Mouse (Mus musculus) neural tube, embryonic 11.5 days (tissue): Measurements from ENCODE around the gene Serpinh1. TPM values are rescaled to one million over a fixed set of nuclear protein-coding genes. Genes with fewer than 3 reads are reported as not detected.

Experiments
- ATAC-seq: fragments of 200-750 bp; cut with Nextera tagmentation; 2 replicates; pipeline ENCODE4 v1.8.0; 2017; ENCODE audit warnings: moderate number of reproducible peaks, mild to moderate bottlenecking, moderate TSS enrichment, moderate library complexity; ENCODE audit not compliant: insufficient read depth, low FRiP score, low TSS enrichment
- DNase-seq: peaks from one replicate; pipeline ENCODE4 v3.0.0-alpha.2; 2015; ENCODE audit warnings: low spot score
- H3K27ac ChIP-seq: fragments of 300-500 bp; sonication (generic); 2 replicates; pipeline ENCODE4 v1.5.1; 2014; ENCODE audit warnings: low read depth, mild to moderate bottlenecking, low read length
- H3K27me3 ChIP-seq: fragments of 300-500 bp; sonication (generic); 2 replicates; pipeline ENCODE4 v1.6.1; 2014; ENCODE audit warnings: mild to moderate bottlenecking, low read length, mixed read lengths; ENCODE audit not compliant: control insufficient read depth, insufficient read depth
- H3K36me3 ChIP-seq: fragments of 300-500 bp; sonication (generic); 2 replicates; pipeline ENCODE4 v1.6.1; 2014; ENCODE audit warnings: mild to moderate bottlenecking, low read length, moderate library complexity, mixed read lengths; ENCODE audit not compliant: control insufficient read depth, insufficient read depth
- H3K4me1 ChIP-seq: fragments of 300-500 bp; sonication (generic); 2 replicates; pipeline ENCODE4 v1.6.1; 2014; ENCODE audit warnings: low read length, mixed read lengths; ENCODE audit not compliant: control insufficient read depth, insufficient read depth
- H3K4me2 ChIP-seq: fragments of 300-500 bp; sonication (generic); 2 replicates; pipeline ENCODE4 v1.6.1; 2014; ENCODE audit warnings: low read depth, mild to moderate bottlenecking, moderate library complexity
- H3K4me3 ChIP-seq: fragments of 300-500 bp; sonication (generic); 2 replicates; pipeline ENCODE4 v1.5.1; 2014; ENCODE audit warnings: low read depth, low read length
- H3K9ac ChIP-seq: fragments of 300-500 bp; sonication (generic); 2 replicates; pipeline ENCODE4 v1.6.1; 2014; ENCODE audit warnings: mild to moderate bottlenecking, low read length
- H3K9me3 ChIP-seq: fragments of 300-500 bp; sonication (generic); 2 replicates; pipeline ENCODE4 v1.6.1; 2016; ENCODE audit warnings: low read length; ENCODE audit not compliant: control insufficient read depth
- WGBS: fragments of 180-500 bp; shearing (Covaris S2); extraction: QIAGEN DNeasy Blood & Tissue Kit; methylation state at CpG from one replicate; pipeline ENCODE4 v1.1.7; 2014; 5-methylcytosine and 5-hydroxymethylcytosine counted together
- polyA plus RNA-seq: library from polyadenylated mRNA; unstranded; fragments of >200 nt; fragmentation: Nextera tagmentation; extraction: Ambion mirVana; gene quantifications from 2 replicates; pipeline ENCODE4 v1.2.1, GENCODE M21; 2014

Serpinh1 gene
- polyA plus RNA-seq, 1 experiment from 2014 or later: 339 TPM

- Histone ChIP-seq H3K4me3 (peak overlapping the region; percentile 44), H3K9me3 (no peaks in the 10 kb centered on the region), H3K4me2 (peak overlapping the region; percentile 71), H3K27me3 (no peaks in the 10 kb centered on the region), H3K36me3 (peaks cover 22% of the 10 kb centered on the region), H3K27ac (no peak overlapping the region), H3K9ac (peak overlapping the region; percentile 81; the same call in 1 of the 2 replicates), H3K4me1 (peaks cover 33% of the 10 kb centered on the region)
- no peak for DNase-seq
- ATAC-seq: no peak
- WGBS: 77% methylated on average over 9 of the region's 9 CpGs
Measured at GRCm38 (mm10) chr7:99349782-99350720, 3.0 kb downstream of the Serpinh1 start.

GRCm38 (mm10) chr7:99348883-99349282 lies 4.2 kb downstream of the Serpinh1 start:
- H3K4me1 ChIP-seq: peaks cover 30% of the 10 kb centered on the region
- ATAC-seq (no peak), DNase-seq (no peak)
- no peaks in the 10 kb centered on the region for H3K9me3 ChIP-seq
- no peak overlapping the region for H3K4me2 ChIP-seq
- no peak overlapping the region for H3K4me3 ChIP-seq
- no peak overlapping the region for H3K27ac ChIP-seq
- WGBS: 96% methylated on average over 26 of the region's 26 CpGs
- H3K27me3 ChIP-seq: no peaks in the 10 kb centered on the region
- H3K36me3 ChIP-seq: peaks cover 22% of the 10 kb centered on the region
- H3K9ac ChIP-seq: no peak overlapping the region

GRCm38 (mm10) chr7:99347268-99347667 lies 5.8 kb downstream of the Serpinh1 start:
- peaks cover 22% of the 10 kb centered on the region for H3K36me3 ChIP-seq

GRCm38 (mm10) chr7:99343577-99343976 lies 9.5 kb downstream of the Serpinh1 start:
- H3K9ac ChIP-seq: no peak overlapping the region
- no peak overlapping the region for H3K27ac ChIP-seq
- peaks cover 20% of the 10 kb centered on the region for H3K36me3 ChIP-seq
- H3K9me3 ChIP-seq: no peaks in the 10 kb centered on the region
- ATAC-seq (no peak), DNase-seq (no peak)
- no peaks in the 10 kb centered on the region for H3K27me3 ChIP-seq
- WGBS: 85% methylated on average over 4 of the region's 4 CpGs
- no peaks in the 10 kb centered on the region for H3K4me1 ChIP-seq
- H3K4me3 ChIP-seq: no peak overlapping the region
- H3K4me2 ChIP-seq: no peak overlapping the region

More at GRCm38 (mm10) chr7:99347268-99347667, 5.8 kb downstream of the Serpinh1 start:
- no peak overlapping the region for H3K27ac ChIP-seq
- 95% methylated on average over 10 of the region's 10 CpGs for WGBS
- no peaks in the 10 kb centered on the region for H3K9me3 ChIP-seq
- ATAC-seq (no peak), DNase-seq (no peak)
- H3K4me2 ChIP-seq: no peak overlapping the region
- no peak overlapping the region for H3K9ac ChIP-seq
- H3K27me3 ChIP-seq: no peaks in the 10 kb centered on the region
- H3K4me3 ChIP-seq: no peak overlapping the region
- H3K4me1 ChIP-seq: peaks cover 21% of the 10 kb centered on the region

- H3K4me2 ChIP-seq: no peak overlapping the region
- peaks cover 2% of the 10 kb centered on the region for H3K36me3 ChIP-seq
- no peaks in the 10 kb centered on the region for H3K27me3 ChIP-seq
- DNase-seq (no peak), ATAC-seq (no peak)
- no peaks in the 10 kb centered on the region for H3K9me3 ChIP-seq
- H3K9ac ChIP-seq: no peak overlapping the region
- H3K4me3 ChIP-seq: no peak overlapping the region
- H3K27ac ChIP-seq: no peak overlapping the region
- WGBS: 86% methylated on average over 8 of the region's 8 CpGs
- H3K4me1 ChIP-seq: no peaks in the 10 kb centered on the region
Measured at GRCm38 (mm10) chr7:99340736-99341135, 12.3 kb downstream of the Serpinh1 start.

GRCm38 (mm10) chr7:99332774-99333480 lies 20.1 kb downstream of the Serpinh1 start:
- no peak overlapping the region for H3K27ac ChIP-seq
- H3K4me1 ChIP-seq: peaks cover 6% of the 10 kb centered on the region
- H3K9me3 ChIP-seq: no peaks in the 10 kb centered on the region
- no peak overlapping the region for H3K4me2 ChIP-seq
- no peak overlapping the region for H3K4me3 ChIP-seq
- DNase-seq (peak; percentile 85), ATAC-seq (peak; percentile 67; the same call in 1 of the 2 replicates)
- 46% methylated on average over 12 of the region's 12 CpGs for WGBS
- no peak overlapping the region for H3K9ac ChIP-seq
- no peaks in the 10 kb centered on the region for H3K27me3 ChIP-seq
- H3K36me3 ChIP-seq: peaks cover 2% of the 10 kb centered on the region; the same call in 1 of the 2 replicates

- Histone ChIP-seq H3K27ac (no peak overlapping the region), H3K27me3 (no peaks in the 10 kb centered on the region), H3K4me2 (no peak overlapping the region), H3K36me3 (no peaks in the 10 kb centered on the region), H3K9ac (no peak overlapping the region), H3K4me1 (peaks cover 17% of the 10 kb centered on the region), H3K9me3 (no peaks in the 10 kb centered on the region), H3K4me3 (no peak overlapping the region)
- 82% methylated on average over 5 of the region's 5 CpGs for WGBS
- DNase-seq (no peak), ATAC-seq (no peak)
Measured at GRCm38 (mm10) chr7:99330012-99330411, 23.0 kb downstream of the Serpinh1 start.

- peaks cover 24% of the 10 kb centered on the region for H3K4me1 ChIP-seq
- WGBS: 55% methylated on average over 4 of the region's 4 CpGs
Measured at GRCm38 (mm10) chr7:99328847-99329246, 24.2 kb downstream of the Serpinh1 start.

More at GRCm38 (mm10) chr7:99328847-99329246, 24.2 kb downstream of the Serpinh1 start:
- Histone ChIP-seq H3K4me3 (no peak overlapping the region), H3K9me3 (no peaks in the 10 kb centered on the region), H3K36me3 (no peaks in the 10 kb centered on the region), H3K4me2 (no peak overlapping the region), H3K9ac (no peak overlapping the region), H3K27me3 (no peaks in the 10 kb centered on the region), H3K27ac (0 out of 2 replicates have a peak overlapping the region, but pooled peaks have one; percentile 36)
- peak; percentile 38 for DNase-seq
- peak; percentile 38; the same call in 1 of the 2 replicates for ATAC-seq
